Mouse (Mus musculus): ENCODE measurements around the gene Hist1h2ac.

DNA sequence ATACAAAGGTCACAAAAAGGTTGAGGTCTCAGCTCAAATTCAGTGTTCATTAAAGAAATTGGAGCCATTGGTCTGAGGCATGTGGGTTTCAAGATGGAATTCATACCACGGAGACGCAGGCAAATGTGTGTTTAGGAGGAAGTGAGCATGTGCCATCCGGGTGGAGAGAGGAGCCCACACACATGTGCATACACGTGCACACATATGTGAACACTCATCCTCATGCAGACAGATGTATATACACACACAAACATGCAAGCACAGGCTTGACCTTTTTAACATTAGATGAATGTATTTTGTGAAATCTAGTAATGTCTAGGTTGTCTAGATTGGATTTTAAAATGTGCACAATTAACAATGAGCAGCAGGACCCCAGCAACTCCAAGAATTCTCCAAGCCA, 18.5 kb upstream of the Hist1h2ac start:
- no peak for TF ChIP-seq CTCF (conservative IDR thresholded peaks at IDR 0.05; ENCODE audit: low read length)
- TF ChIP-seq NANOG (IDR thresholded peaks at IDR 0.05; ENCODE audit: borderline replicate concordance, low read length): no peak

Data from E14TG2a.4 (cell line).